Mouse (Mus musculus): ENCODE data around the gene Ftl1.
"Not testable (repeated sequence)": the region's sequence is repeated elsewhere in the genome, so short reads cannot be mapped to it uniquely, and the experiment has no call there.

The Ftl1 gene

GRCm38 (mm10) chr7:45476453-45476852, 16.8 kb upstream of the Ftl1 start:
- no peak for DNase-seq (ENCODE audit: low read depth)

GRCm38 (mm10) chr7:45475291-45475969, 15.7 kb upstream of the Ftl1 start:
- DNase-seq (ENCODE audit: low read depth): no peak

- DNase-seq (ENCODE audit: low read depth): peak; percentile 72
These were observed 11.2 kb upstream of the Ftl1 start for GRCm38 (mm10) chr7:45470869-45471268.

GRCm38 (mm10) chr7:45467090-45467670, 7.5 kb upstream of the Ftl1 start:
- DNase-seq (ENCODE audit: low read depth): no peak

GRCm38 (mm10) chr7:45466283-45467089, 6.8 kb upstream of the Ftl1 start, which contains the start of gene Bax:
Bax (minus strand) TSS chr7:45466898.
- peak; percentile 83 for DNase-seq (ENCODE audit: low read depth)

- no peak for DNase-seq (ENCODE audit: low read depth)
These were observed 5.9 kb upstream of the Ftl1 start for GRCm38 (mm10) chr7:45465549-45465948.

- DNase-seq (ENCODE audit: low read depth): no peak
These were observed 5.4 kb upstream of the Ftl1 start for GRCm38 (mm10) chr7:45465112-45465511.

- DNase-seq (ENCODE audit: low read depth): no peak
These were observed 4.5 kb upstream of the Ftl1 start for GRCm38 (mm10) chr7:45463987-45464778.

- DNase-seq (ENCODE audit: low read depth): not testable (repeated sequence)
These were observed 3.2 kb upstream of the Ftl1 start for GRCm38 (mm10) chr7:45462868-45463267.

GRCm38 (mm10) chr7:45462325-45462724, 2.6 kb upstream of the Ftl1 start:
- DNase-seq (ENCODE audit: low read depth): no peak

GRCm38 (mm10) chr7:45461781-45462180, 2.1 kb upstream of the Ftl1 start:
- DNase-seq (ENCODE audit: low read depth): no peak

- no peak for DNase-seq (ENCODE audit: low read depth)
These were observed 1.6 kb upstream of the Ftl1 start for GRCm38 (mm10) chr7:45461326-45461725.

GRCm38 (mm10) chr7:45460860-45461314, 1.2 kb upstream of the Ftl1 start:
- peak; percentile 62 for DNase-seq (ENCODE audit: low read depth)

- DNase-seq (ENCODE audit: low read depth): no peak
These were observed 693 bp upstream of the Ftl1 start for GRCm38 (mm10) chr7:45460377-45460776.

GRCm38 (mm10) chr7:45458748-45459563, 728 bp downstream of the Ftl1 start:
- DNase-seq (ENCODE audit: low read depth): no peak

GRCm38 (mm10) chr7:45457204-45458060, 2.3 kb downstream of the Ftl1 start:
- DNase-seq (ENCODE audit: low read depth): no peak

- no peak for DNase-seq (ENCODE audit: low read depth)
These were observed 2.9 kb downstream of the Ftl1 start for GRCm38 (mm10) chr7:45456721-45457203.

- DNase-seq (ENCODE audit: low read depth): no peak
These were observed 3.6 kb downstream of the Ftl1 start for GRCm38 (mm10) chr7:45455932-45456696.

- DNase-seq (ENCODE audit: low read depth): no peak
These were observed 4.7 kb downstream of the Ftl1 start for GRCm38 (mm10) chr7:45454971-45455370.
